Mouse (Mus musculus) G1E (cell line): ENCODE results near the gene Ppan. TPM values are rescaled to one million over a fixed set of nuclear protein-coding genes. Genes with fewer than 3 reads are reported as not detected.

Experiments
- ATAC-seq: 2 replicates; pipeline ENCODE4 v1.8.0; 2016; ENCODE audit warnings: mild to moderate bottlenecking; ENCODE audit not compliant: insufficient number of reproducible peaks, poor library complexity, low FRiP score, severe bottlenecking; ENCODE audit errors: extremely low read depth
- DNase-seq: peaks from one replicate; pipeline ENCODE4 v3.0.0; 2012; ENCODE audit warnings: low spot score
- H3K27me3 ChIP-seq: 2 replicates; pipeline ENCODE4 v1.6.1; 2012; ENCODE audit warnings: mild to moderate bottlenecking, low read length, inconsistent platforms; ENCODE audit not compliant: insufficient read depth
- H3K36me3 ChIP-seq: replicated peaks from 2 replicates; pipeline ENCODE3; 2012; ENCODE audit warnings: mild to moderate bottlenecking, inconsistent platforms
- H3K4me1 ChIP-seq: 2 replicates; pipeline ENCODE4 v1.6.1; 2012; ENCODE audit warnings: low read depth, low read length, inconsistent platforms, mixed read lengths; ENCODE audit not compliant: insufficient read depth
- H3K4me3 ChIP-seq: 2 replicates; pipeline ENCODE4 v1.5.1; 2012; ENCODE audit warnings: low read depth, mild to moderate bottlenecking, inconsistent platforms, low read length, moderate library complexity, mixed read lengths
- H3K9me3 ChIP-seq: replicated peaks from 2 replicates; pipeline ENCODE4 v1.6.1; 2012; ENCODE audit warnings: inconsistent platforms
- CTCF ChIP-seq: IDR thresholded peaks from 2 replicates; pipeline ENCODE4 v1.5.1; 2012; ENCODE audit warnings: low read depth, low read length, inconsistent platforms, mixed read lengths
- GATA1 ChIP-seq: IDR thresholded peaks from 2 replicates; pipeline ENCODE4 v1.6.1; 2012; ENCODE audit warnings: borderline replicate concordance, low read length, inconsistent platforms, mixed read lengths
- GATA2 ChIP-seq: IDR thresholded peaks from 2 replicates; pipeline ENCODE4 v1.6.1; 2012; ENCODE audit warnings: low read depth, low read length, inconsistent platforms, borderline replicate concordance
- POLR2AphosphoS5 ChIP-seq: IDR thresholded peaks from 2 replicates; pipeline ENCODE4 v1.6.1; 2012; ENCODE audit warnings: low read depth, low read length, inconsistent platforms; ENCODE audit not compliant: insufficient replicate concordance
- TAL1 ChIP-seq: conservative IDR thresholded peaks from 2 replicates; pipeline ENCODE4 v1.6.1; 2012; ENCODE audit warnings: low read depth, low read length, inconsistent platforms, mixed read lengths
- polyA plus RNA-seq: library from polyadenylated mRNA; stranded (reverse); fragments of >175 nt; gene quantifications from 2 replicates; pipeline ENCODE4 v1.2.3, GENCODE M21; 2012
- total RNA-seq, 2 experiments: library from RNA; stranded (forward) in 1 of 2; stranded (reverse) in 1 of 2; fragments of 200-1000 nt in 1 of 2; fragments of >200 nt in 1 of 2; fragmentation: Nextera tagmentation in 1 of 2; gene quantifications; 2 replicates each; pipeline ENCODE4 v1.2.3; 2014 to 2017

Gene Ppan
- total and polyA plus RNA-seq, 3 experiments = 47.7 to 297 (median 66.9) TPM

GRCm38 (mm10) chr9:20893590-20894343 lies 5.8 kb downstream of the Ppan start:
- DNase-seq = no peak
- Histone ChIP-seq H3K9me3 (no peaks in the 10 kb centered on the region), H3K27me3 (no peaks in the 10 kb centered on the region), H3K36me3 (peaks cover 86% of the 10 kb centered on the region), H3K4me3 (peak overlapping the region; percentile 45; the same call in 1 of the 2 replicates), H3K4me1 (peaks cover 84% of the 10 kb centered on the region)
- no peak for ATAC-seq
- TF ChIP-seq POLR2AphosphoS5 = no peak; the same call in 1 of the 2 replicates

- ATAC-seq (no peak), DNase-seq (no peak)
- Histone ChIP-seq H3K4me1 (peaks cover 82% of the 10 kb centered on the region), H3K4me3 (peak overlapping the region; percentile 54; the same call in 1 of the 2 replicates), H3K27me3 (no peaks in the 10 kb centered on the region), H3K9me3 (no peaks in the 10 kb centered on the region), H3K36me3 (peaks cover 81% of the 10 kb centered on the region)
- TF ChIP-seq POLR2AphosphoS5 = peak; percentile 86
- no peak for TF ChIP-seq GATA2
These were observed 6.7 kb downstream of the Ppan start for GRCm38 (mm10) chr9:20894629-20895028.

GRCm38 (mm10) chr9:20895382-20895781 lies 7.4 kb downstream of the Ppan start:
- H3K36me3 ChIP-seq = peaks cover 74% of the 10 kb centered on the region
- H3K9me3 ChIP-seq = no peaks in the 10 kb centered on the region
- TF ChIP-seq GATA2 = no peak
- TF ChIP-seq CTCF = no peak
- no peak for TF ChIP-seq TAL1
- no peak for TF ChIP-seq POLR2AphosphoS5
- no peak for TF ChIP-seq GATA1
- no peak for ATAC-seq
- H3K27me3 ChIP-seq = no peaks in the 10 kb centered on the region
- peak overlapping the region; percentile 96; the same call in 1 of the 2 replicates for H3K4me3 ChIP-seq
- no peak for DNase-seq
- H3K4me1 ChIP-seq = peaks cover 75% of the 10 kb centered on the region

- peak; percentile 51 for DNase-seq
- H3K9me3 ChIP-seq = no peaks in the 10 kb centered on the region
- peak overlapping the region; percentile 96 for H3K4me3 ChIP-seq
- ATAC-seq = no peak
- no peaks in the 10 kb centered on the region for H3K27me3 ChIP-seq
- H3K36me3 ChIP-seq = peaks cover 48% of the 10 kb centered on the region
- H3K4me1 ChIP-seq = peaks cover 62% of the 10 kb centered on the region
- no peak for TF ChIP-seq TAL1
- no peak for TF ChIP-seq GATA2
- no peak for TF ChIP-seq GATA1
- no peak for TF ChIP-seq CTCF
- TF ChIP-seq POLR2AphosphoS5 = no peak
These were observed 9.9 kb downstream of the Ppan start for GRCm38 (mm10) chr9:20897736-20898510.

GRCm38 (mm10) chr9:20898511-20899073 lies 10.6 kb downstream of the Ppan start, which contains the start of gene Eif3g:
Gene Eif3g, minus strand, starts transcription at chr9:20898623.
- DNase-seq (peak; percentile 93), ATAC-seq (peak; percentile 19; the same call in 1 of the 2 replicates)
- peak within 1 kb of the TSS; percentile 96 for H3K4me3 ChIP-seq
- H3K9me3 ChIP-seq = no peaks in the 10 kb centered on the region
- TF ChIP-seq CTCF (peak; percentile 74), GATA2 (no peak), GATA1 (no peak)
- peaks cover 56% of the 10 kb centered on the region for H3K4me1 ChIP-seq
- H3K36me3 ChIP-seq = peaks cover 48% of the 10 kb centered on the region
- H3K27me3 ChIP-seq = no peaks in the 10 kb centered on the region

- TF ChIP-seq CTCF = peak; percentile 13; the same call in 1 of the 2 replicates
- no peak for TF ChIP-seq POLR2AphosphoS5
- no peak for TF ChIP-seq GATA1
- TF ChIP-seq TAL1 = no peak
- no peak for TF ChIP-seq GATA2
- peaks cover 29% of the 10 kb centered on the region for H3K4me1 ChIP-seq
- no peak for DNase-seq
- H3K36me3 ChIP-seq = peaks cover 44% of the 10 kb centered on the region
- no peaks in the 10 kb centered on the region for H3K27me3 ChIP-seq
- no peaks in the 10 kb centered on the region for H3K9me3 ChIP-seq
- peak; percentile 35; the same call in 1 of the 2 replicates for ATAC-seq
- no peak overlapping the region for H3K4me3 ChIP-seq
These were observed 13.6 kb downstream of the Ppan start for GRCm38 (mm10) chr9:20901466-20902173.
